Mouse (Mus musculus) fat pad, adult 2 months (tissue): ENCODE measurements around the gene Hrh2.

ENCODE experiments used
- DNase-seq: peaks from one replicate; pipeline ENCODE4 v3.0.0-alpha.2; 2011; ENCODE audit warnings: low read depth, low spot score; ENCODE audit errors: extremely low read depth

The Hrh2 gene

GRCm38 (mm10) chr13:54192021-54192481 is at the start of gene Hrh2:
Gene Hrh2 (plus strand): TSS chr13:54192129.
- DNase-seq, result no peak

- DNase-seq, result no peak
These were observed 48.1 kb upstream of the Hrh2 start for GRCm38 (mm10) chr13:54143788-54144187.

- no peak for DNase-seq
These were observed 47.3 kb upstream of the Hrh2 start for GRCm38 (mm10) chr13:54144624-54145023.

GRCm38 (mm10) chr13:54147328-54147727 is 44.6 kb upstream of the Hrh2 start:
- DNase-seq, result no peak

GRCm38 (mm10) chr13:54152421-54152820 is 39.5 kb upstream of the Hrh2 start:
- DNase-seq, result no peak

GRCm38 (mm10) chr13:54152911-54153310 is 39.0 kb upstream of the Hrh2 start:
- no peak for DNase-seq

- DNase-seq, result no peak
These were observed 38.2 kb upstream of the Hrh2 start for GRCm38 (mm10) chr13:54153672-54154218.

- no peak for DNase-seq
These were observed 36.1 kb upstream of the Hrh2 start for GRCm38 (mm10) chr13:54155822-54156221.

- no peak for DNase-seq
These were observed 32.7 kb upstream of the Hrh2 start for GRCm38 (mm10) chr13:54159256-54159655.

- DNase-seq, result no peak
These were observed 32.2 kb upstream of the Hrh2 start for GRCm38 (mm10) chr13:54159756-54160155.

GRCm38 (mm10) chr13:54160546-54160945 is 31.4 kb upstream of the Hrh2 start:
- DNase-seq, result no peak

- no peak for DNase-seq
These were observed 30.4 kb upstream of the Hrh2 start for GRCm38 (mm10) chr13:54161514-54161913.

- DNase-seq, result no peak
These were observed 28.6 kb upstream of the Hrh2 start for GRCm38 (mm10) chr13:54163363-54163762.

- DNase-seq, result no peak
These were observed 27.5 kb upstream of the Hrh2 start for GRCm38 (mm10) chr13:54164462-54164861.

- DNase-seq, result no peak
These were observed 26.9 kb upstream of the Hrh2 start for GRCm38 (mm10) chr13:54165066-54165465.

GRCm38 (mm10) chr13:54165765-54166164 is 26.2 kb upstream of the Hrh2 start:
- no peak for DNase-seq

- DNase-seq, result no peak
These were observed 24.9 kb upstream of the Hrh2 start for GRCm38 (mm10) chr13:54167036-54167435.

GRCm38 (mm10) chr13:54168675-54169074 is 23.3 kb upstream of the Hrh2 start:
- no peak for DNase-seq

- no peak for DNase-seq
These were observed 21.6 kb upstream of the Hrh2 start for GRCm38 (mm10) chr13:54170288-54170687.

GRCm38 (mm10) chr13:54171346-54171745 is 20.6 kb upstream of the Hrh2 start:
- no peak for DNase-seq

GRCm38 (mm10) chr13:54171761-54172160 is 20.2 kb upstream of the Hrh2 start:
- no peak for DNase-seq

- no peak for DNase-seq
These were observed 18.0 kb upstream of the Hrh2 start for GRCm38 (mm10) chr13:54173941-54174340.

GRCm38 (mm10) chr13:54174703-54175102 is 17.2 kb upstream of the Hrh2 start:
- DNase-seq, result no peak
